Mouse (Mus musculus) MEL-GATA-1-ER (cell line): ENCODE data around the gene Gng7.

Experiments used
- DNase-seq: peaks from one replicate; pipeline ENCODE4 v3.0.0-alpha.2; 2012; ENCODE audit warnings: low read depth; ENCODE audit errors: extremely low read depth

Gng7 gene

DNA sequence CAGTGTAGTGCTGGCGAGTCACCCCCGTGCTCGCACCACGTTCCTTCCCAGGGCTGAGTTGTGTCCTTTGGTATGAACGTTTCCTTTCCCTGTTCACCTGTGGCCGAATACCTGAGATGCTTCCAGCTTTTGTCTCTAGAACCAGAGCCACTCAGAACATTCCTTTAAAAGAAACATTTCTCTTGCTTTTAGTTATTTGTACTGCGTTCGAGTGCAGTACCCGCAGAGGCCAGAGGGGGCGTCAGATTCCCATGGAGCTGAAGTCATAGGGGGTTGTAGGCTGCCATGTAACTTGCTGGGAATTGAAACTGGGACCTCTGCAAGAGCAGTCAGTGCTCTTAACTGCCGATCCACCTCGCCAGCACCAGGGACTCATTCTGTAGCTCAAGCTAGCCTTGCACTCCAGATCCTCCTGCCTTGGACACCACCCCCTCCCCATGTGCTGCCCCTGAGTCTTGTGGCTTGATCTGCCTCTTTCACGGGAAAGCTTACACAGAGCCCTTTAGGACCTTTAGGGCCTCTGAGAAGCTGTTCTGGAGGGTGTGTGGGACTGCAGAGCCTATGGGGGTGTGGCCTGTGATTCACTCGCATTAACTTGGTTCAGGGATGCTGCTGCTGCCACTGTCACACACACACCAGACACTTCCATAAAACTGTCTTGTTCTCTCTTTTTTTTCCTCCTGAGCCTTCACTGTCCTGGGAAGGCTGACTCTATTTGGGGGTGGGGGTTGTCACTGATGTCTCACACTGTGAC lies 67.9 kb downstream of the Gng7 start:
- DNase-seq, result no peak

DNA sequence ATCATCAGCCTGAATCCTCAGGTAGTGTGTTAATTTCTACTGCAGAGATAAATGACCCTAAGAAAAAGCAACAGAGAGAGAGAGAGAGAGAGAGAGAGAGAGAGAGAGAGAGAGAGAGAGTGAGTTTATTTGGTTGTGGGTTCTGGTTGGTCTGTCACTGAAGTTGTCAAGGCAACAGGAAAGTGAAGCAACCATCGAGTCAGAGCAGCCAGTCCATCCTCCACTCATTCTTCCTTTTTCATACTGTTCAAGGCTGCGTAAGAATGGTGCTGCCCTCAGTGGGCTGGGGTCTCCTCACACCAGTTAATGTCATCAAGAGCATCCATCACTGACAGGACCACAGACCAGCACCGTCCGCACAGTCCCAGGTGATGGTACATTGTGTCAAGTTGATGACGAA lies 70.5 kb downstream of the Gng7 start:
- no peak for DNase-seq

GRCm38 (mm10) chr10:80943701-80944100 lies 71.0 kb downstream of the Gng7 start:
- no peak for DNase-seq

DNA sequence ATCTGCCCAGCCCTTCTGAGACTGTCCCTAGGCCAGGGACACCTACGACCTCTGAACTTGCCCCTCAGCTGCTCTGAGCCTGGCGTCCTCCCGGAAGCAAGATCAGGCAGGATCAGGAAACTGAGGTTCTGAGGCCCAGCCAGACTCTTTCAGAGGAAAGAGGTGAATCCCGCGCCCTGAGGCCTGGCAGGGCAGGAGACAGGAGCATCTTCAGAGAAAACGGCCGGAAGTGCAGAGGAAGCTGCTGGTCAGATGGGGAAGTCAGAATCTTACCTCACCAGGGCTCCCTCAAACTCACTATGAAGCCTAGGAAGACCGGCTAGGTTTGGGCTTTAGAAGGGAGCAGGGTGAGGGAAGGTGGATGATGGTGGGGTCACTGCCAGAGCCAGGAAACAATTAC lies 71.8 kb downstream of the Gng7 start:
- DNase-seq, result no peak

GRCm38 (mm10) chr10:80940988-80941347 lies 73.8 kb downstream of the Gng7 start:
- no peak for DNase-seq

- DNase-seq, result no peak
Measured at GRCm38 (mm10) chr10:80940320-80940987, 74.3 kb downstream of the Gng7 start.

- peak; percentile 61 for DNase-seq
Measured at GRCm38 (mm10) chr10:80939671-80940070, 75.1 kb downstream of the Gng7 start.

DNA sequence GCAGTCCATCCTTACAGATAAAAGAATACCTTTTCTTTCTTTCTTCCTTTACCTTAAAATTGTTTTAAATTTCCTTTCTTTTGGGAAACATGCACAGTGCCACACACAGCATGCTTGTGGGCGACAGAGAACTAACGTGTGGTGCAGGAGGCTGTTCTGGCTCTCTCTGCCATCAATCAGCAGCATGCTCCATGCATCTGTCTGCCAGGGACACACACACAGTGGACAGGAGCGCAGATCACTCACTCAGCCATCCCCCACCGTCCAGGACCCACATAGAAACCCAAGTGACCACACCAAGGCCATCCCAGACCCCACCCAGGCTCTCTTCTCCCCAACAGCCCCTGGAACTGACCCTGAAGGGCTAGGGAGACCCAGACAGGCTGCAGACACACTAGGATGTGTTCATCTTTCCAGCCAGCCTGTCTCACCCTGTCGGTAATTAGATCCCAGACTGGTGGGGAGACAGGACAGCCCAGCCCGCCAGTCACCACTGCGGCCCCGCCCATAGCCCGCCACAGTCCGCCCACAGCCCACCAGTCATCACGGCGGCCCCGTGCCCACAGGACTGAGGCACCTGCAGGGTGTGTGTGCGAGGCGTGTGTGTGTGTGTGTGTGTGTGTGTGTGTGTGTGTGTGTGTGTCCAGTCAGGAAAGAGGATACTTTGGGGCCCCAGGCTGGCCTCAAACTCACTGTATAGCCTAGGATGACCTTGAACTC lies 75.8 kb downstream of the Gng7 start:
- no peak for DNase-seq

DNA sequence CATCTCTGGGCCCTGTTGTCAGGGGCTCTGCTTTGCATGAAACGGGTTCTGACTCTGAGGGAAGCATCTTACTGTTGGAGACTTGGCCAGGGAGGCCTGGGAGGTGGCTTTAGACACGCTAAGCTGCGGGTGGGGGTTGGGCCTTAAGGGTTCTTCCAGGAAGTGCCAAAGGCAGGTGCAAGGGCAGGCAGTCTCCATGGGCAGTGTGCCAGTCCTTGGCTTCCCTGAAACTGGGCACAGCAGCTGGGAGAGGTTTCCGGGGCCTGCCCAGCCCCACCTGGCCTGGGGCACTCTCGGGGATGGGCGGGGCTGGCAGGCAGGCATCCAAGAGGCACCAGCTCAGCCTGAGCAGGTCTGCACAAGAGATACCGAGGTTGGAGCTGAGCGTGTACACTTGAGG lies 77.1 kb downstream of the Gng7 start:
- no peak for DNase-seq

GRCm38 (mm10) chr10:80936810-80937164 lies 78.0 kb downstream of the Gng7 start:
- DNase-seq, result no peak

GRCm38 (mm10) chr10:80936135-80936809 lies 78.5 kb downstream of the Gng7 start:
- DNase-seq, result no peak

GRCm38 (mm10) chr10:80935698-80936097 lies 79.0 kb downstream of the Gng7 start:
- DNase-seq, result no peak

GRCm38 (mm10) chr10:80935241-80935640 lies 79.5 kb downstream of the Gng7 start:
- no peak for DNase-seq

GRCm38 (mm10) chr10:80934136-80934985 lies 80.4 kb downstream of the Gng7 start:
- no peak for DNase-seq

- DNase-seq, result peak; percentile 88
Measured at GRCm38 (mm10) chr10:80933421-80933979, 81.2 kb downstream of the Gng7 start.

DNA sequence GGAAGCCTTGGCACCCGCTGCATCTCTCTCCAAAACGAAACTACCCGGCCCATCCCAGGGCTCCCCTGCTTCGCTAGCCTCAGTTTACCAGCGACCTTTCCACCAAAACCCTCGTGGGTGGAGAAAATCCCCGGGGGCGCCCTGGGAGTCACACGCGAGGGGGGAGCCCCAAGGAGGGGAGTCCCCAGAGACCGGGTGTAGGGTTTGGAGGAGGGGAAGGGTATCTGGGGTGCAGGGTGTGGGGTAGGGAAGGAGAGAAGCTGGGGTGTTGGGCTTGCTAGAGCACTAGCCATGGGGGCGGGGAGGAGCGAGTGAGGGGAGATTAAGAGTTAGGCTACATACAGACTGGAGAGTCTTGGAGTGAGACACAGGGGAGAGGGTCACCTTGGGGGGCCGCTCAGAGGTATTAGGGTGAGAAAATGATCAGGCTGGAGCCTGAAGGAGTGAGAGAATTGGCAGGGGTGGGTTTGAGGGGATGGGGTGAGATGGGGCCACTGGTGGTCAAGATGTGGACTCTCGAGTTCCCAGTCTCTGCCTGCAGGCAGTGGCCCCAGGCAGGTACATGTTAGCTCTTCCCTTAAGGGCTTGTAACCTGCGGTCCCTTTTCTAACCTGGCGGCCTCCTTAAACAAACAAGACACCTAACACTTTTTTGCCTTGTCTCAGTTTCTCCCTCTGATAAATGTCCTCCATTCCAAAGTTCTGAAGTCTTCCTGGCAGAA lies 81.9 kb downstream of the Gng7 start:
- DNase-seq, result no peak

- DNase-seq, result no peak
Measured at GRCm38 (mm10) chr10:80932206-80932605, 82.5 kb downstream of the Gng7 start.

GRCm38 (mm10) chr10:80931695-80932094 lies 83.0 kb downstream of the Gng7 start:
- DNase-seq, result no peak

- no peak for DNase-seq
Measured at GRCm38 (mm10) chr10:80931153-80931671, 83.5 kb downstream of the Gng7 start.
